Mouse (Mus musculus) frontal cortex, adult 2 months (tissue): ENCODE results near the gene Gm17334. TPM values are rescaled to one million over a fixed set of nuclear protein-coding genes. Genes with fewer than 3 reads are reported as not detected.

ENCODE experiments used
- DNase-seq, 2 experiments: peaks; one replicate each; pipeline ENCODE4 v3.0.0; 2022; ENCODE audit warnings: low spot score in 1 of 2; ENCODE audit errors: extremely low spot score in 1 of 2
- polyA plus RNA-seq: library from polyadenylated mRNA; depleted of rRNA; stranded (reverse); fragments of >200 nt; gene quantifications from 2 replicates; pipeline ENCODE4 v1.2.3, GENCODE M21; 2012; rRNA removed

The Gm17334 gene
- 0.64 and 1.3 TPM in 2 replicates for polyA plus RNA-seq

DNA sequence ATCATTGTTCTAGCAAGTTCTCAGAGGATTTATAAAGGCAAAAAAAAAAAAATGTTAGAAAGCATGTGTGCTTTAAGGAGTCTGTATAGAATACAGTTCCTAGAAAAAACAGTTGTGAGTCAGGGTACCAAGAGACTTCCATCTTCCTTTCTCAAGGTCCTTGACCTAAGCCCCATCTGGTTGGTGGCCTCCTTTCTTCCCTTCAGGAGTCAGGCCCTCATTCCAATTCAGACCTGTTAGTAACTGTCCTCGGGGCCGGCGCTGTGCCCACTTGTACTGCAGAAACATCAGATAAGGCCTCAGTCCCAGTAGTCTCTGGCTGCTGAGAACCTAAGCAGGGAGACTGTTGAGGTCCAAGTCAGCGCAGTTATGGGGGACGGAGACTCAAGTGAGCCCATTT, at the start of gene Gm17334:
Gene Gm17334, minus strand, starts transcription at position 101 of the 400 bp plus-strand sequence.
- DNase-seq: no peak

DNA sequence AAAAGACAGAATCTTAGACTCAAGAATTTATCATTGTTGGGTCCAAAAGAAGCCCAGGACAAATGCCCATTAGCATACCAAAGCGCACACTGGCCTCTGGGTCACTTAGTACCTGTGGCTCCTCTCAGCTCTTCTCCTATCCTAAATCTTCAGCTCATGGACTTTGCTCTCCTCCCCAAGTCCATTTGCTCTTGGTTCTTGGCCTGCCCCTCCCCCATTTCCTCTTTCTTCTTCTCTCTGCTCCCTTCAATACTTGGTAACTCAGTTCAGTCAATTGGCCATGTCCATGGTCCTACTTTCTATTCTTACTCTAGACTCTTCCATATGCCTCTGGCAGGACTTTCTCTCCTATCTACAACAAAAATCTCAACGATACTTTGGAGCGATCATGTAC, 49.0 kb upstream of the Gm17334 start:
- no peak for DNase-seq

DNA sequence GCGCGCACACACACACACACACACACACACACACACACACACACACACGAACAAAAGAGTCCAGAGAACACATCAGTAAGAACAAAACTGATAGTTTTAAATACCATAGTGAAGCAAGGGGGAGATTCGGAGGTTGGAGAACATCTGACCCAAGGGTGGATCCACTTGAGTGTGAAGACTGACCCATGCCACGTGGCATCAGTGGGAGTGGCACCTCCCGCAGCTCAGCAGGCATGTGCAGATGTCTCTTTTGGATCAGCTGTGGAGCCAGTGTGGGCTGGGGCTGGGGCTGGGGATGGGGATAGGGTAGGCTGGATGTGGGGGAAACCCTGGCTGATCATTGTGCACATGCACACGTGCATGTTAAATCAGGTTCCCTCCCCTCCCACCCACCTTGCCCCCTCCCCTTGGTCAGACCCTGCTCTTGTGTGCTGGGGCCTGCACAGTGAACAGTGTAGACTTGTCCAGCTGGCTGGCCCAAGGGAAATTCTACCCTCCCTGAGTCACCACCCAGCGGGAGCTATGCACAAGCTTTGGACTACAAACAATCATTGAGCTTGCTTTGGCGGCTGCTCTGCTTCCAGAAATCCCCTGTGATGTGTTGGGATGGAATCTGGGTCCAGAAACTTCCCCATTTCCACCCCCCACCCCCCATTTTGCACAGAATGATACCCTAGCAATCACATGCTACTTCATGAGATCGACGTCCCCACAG, 48.4 kb upstream of the Gm17334 start:
- DNase-seq: no peak

DNA sequence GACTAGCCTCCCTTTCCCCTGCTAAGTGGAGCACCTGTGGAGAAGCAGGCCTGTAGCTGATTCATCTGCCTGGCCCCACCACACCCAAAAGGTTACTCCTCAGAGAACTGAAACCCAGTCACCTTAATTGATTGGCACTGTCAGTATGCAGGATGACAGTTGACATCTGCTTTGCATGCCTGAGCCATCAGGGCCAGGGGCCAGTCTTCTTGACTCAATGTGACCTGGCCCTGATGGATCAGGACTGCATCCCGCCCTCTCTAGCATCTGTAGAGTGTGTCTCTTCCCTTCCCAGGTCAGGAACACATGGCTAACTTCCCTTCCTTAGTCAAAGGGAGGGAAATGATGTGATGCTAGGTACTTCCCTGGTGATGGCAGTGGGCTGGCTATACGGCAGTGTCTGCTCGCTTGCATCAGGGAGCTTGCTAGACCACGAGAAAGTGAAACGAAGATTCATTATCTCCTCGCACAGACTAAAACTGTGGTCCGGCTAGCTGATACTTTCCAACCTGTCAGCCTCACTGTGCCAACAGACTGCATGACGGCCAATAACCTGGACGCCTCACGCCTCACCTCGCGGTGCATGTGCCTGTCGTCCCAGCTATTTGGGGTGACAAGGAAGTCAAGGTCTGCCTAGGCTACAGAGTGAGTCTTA, 47.7 kb upstream of the Gm17334 start:
- no peak for DNase-seq

DNA sequence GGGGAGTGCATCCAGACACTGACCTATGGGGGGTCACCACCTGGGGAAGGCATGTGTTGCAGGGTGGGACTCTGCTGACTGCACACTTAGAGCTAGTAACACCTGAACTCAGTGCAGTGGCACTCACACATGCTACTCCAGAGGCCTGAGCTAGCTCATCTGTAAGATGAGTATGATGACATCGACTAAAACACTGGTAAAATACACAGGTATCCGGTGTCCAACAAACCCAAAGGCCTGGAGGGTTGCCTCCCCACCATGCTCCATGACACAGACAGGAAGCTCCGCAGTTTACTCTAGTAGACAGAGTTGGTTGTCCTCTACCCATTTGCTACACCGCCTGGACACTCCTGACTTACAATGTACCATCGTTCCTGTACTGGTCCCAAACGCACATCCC, 46.5 kb upstream of the Gm17334 start:
- DNase-seq: no peak

DNA sequence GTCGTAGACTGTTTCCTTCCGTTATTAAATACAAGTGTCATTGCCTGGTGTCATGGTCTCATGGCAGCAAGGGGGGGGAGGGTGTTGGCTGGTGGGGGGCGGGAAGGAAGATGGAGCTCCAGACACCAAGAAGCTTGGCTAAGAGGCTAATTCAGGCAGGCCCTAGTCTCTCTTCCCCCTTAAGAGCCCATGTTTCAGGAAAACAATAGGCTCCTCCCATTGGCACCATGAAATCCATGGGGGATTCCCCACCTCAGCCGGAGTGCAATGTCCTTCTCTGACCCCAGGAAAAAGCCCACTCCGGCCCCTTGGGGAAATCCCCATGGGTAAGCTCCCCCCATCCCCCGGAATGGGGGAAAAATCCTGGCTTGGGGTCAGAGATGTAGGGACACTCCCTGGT, 45.8 kb upstream of the Gm17334 start:
- no peak for DNase-seq

DNA sequence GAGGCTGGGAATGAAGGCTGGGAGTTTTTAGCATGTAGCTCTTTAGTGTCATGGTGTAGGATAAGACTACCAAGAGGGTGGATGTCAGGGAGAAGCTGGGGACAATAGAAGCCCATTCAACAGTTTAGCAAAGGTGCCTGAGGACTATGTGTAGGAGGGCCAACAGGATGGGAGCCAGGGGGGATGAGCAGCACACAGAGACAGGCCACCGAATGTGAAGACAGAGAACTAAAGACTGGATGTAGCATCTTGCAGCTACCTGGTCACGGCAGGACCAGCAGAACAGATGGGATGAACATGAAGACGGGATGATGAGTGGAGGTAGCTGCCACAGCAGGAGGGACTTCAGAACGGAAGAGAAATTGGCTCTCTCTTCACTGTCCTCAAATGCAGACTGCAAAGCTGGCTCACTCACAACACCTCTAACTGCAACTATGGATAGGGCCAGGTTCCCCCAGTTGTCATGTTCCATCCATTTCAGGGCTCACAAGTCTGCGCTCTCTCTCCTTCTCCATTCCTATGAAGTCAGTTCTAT, 43.9 kb upstream of the Gm17334 start:
- no peak for DNase-seq

DNA sequence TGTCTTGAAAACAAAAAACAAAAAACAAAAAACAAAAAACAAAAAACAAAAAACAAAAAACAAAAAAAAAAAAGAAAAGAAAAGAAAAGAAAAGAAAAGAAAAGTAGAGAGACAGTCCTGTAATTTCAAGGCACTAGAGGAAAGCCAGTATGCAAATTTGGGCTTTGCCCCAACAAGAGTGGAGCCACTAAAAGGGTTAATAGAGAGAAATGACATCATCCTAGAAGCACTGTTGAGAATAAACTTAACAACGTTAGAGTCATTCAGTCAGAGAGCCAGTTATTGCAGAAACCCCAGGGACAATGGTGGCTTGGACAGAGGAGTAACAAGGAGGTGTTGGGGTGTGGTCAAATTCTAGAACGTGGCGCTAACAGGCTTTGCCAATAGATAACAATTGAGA, 41.8 kb upstream of the Gm17334 start:
- no peak for DNase-seq

DNA sequence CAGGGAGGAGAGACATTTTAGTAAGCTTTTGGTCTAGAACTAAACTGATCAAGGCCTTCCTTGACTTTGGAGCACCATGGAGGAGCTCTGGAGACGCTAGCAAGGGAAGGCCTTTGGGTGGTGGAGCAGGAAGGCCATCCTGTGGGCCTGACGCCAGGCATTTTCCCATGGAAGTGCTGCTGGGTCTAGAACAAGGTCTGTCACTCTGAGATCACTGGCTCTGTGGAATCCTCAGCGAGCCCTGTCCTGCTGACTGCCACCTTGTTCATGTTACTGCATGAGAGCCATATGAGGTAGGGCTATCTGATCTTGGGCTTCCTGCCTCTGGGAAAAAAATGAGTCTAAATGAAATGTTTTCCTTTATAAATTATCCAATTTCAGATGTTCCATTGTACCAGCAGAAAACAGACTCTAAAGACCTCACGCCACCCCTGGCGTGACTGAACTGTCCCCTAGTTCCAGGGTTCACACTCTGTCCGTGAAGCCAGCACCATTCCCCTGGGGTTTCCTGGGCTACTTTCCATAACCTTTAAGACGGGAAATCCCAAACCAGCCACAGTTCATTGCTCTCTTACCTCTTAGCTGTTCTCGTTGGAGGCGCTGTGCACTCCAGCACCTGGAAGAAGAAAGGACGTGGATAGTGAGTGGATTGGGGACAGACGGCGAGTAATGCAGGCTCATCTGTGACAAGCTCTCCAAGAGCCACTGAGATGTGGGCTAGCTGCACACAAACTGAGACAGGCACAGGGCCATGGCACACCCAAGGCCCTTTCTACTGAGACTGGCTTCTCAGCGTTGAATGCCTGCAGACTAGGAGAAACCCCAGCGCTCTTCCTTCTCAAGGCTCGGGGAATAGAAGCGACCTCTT, 40.2 kb upstream of the Gm17334 start:
- no peak for DNase-seq

DNA sequence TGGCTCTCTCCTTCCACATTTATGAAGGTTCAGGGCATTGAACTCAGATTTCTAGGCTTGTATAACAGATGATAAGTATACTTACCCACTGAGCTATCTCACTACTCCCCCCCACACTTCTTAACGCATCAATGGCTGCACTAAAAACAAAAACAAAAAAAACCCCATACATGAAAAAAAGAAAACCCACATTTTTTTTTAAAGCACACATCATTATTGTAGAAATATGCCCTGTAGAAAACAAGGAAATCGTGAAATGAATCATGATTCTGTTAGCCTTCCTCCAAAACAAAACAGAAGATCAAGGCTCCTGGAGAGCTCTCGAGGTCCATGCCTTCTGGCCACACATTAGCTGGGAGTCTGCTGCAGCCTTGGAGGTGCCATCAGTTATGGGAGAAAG, 38.3 kb upstream of the Gm17334 start:
- no peak for DNase-seq

DNA sequence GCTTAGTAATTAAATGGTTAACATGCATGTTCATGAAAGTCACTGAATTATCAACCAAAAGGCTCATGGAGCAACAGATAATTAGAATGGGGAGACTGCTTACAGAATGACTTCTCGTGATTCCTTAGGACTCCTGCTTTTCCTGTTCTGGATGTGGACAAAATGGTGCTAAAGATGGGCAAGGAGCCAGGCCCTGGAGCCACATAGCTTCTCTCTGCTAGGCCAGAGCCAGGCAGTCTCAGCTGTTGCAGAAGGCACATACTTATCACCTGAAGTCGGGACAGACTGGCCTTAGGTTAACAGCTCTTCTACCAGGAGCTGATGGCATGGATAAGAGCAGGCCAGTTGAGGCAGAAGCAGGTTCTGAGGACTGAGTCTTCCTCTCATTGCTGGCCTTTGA, 37.8 kb upstream of the Gm17334 start:
- no peak for DNase-seq

DNA sequence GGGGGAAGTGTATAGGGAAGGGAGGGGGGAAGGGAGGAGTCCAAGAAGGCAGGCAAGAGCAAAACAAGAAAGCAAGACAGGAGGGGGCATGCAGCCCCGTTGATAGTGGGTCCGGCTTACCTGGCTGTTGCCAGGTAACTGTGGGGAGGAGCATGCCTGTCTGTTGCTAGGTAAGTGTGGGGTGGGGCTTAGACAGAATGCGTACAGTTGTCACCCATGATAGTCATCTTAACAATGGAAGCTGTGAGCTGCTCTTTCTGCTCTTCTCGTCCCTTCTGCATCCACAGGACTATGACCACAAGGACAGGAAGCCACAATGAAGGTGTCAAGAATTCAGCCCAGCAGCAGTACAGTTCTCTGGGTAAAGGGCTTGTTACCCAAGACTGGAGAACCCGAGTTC, 37.2 kb upstream of the Gm17334 start:
- DNase-seq: no peak

DNA sequence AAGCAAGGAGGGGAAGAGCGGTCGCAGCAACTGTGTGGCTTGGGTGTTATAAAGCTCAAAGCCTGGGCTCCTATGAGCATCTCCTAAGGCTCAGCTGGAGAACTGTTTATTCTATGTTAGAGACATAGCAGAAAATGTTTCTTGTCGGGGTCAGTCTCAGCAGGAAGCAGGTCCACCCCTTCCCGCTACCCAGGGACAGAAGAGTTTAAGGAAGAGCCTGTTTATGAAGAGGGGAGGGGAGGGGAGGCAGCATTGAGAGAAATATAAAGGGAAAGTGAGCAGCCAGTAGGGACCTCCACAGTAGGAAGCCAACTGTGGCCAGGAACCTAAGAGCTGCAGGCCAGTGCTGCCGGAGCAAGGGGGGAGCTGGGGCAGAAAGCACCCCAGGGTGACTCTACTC, 36.4 kb upstream of the Gm17334 start:
- no peak for DNase-seq

DNA sequence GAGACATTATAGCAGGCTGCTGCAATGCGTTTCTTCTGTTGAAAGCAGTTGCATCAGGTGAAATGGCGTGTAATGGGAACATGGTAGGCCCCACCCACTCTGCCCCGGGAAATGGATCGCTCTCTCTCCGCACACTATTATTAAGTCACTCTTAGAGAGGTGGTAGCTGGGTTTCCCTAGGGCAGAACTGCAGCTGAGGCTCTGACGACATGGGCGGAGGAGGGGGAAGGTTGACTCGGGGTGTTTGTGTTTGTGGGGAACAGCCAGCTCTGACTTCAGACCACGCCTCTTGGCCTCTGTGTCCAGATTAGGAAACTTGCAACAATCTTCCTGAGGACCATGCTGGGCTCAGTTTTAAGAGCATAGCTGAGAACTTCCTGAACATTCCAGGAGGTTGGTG, 32.8 kb upstream of the Gm17334 start:
- DNase-seq: no peak

DNA sequence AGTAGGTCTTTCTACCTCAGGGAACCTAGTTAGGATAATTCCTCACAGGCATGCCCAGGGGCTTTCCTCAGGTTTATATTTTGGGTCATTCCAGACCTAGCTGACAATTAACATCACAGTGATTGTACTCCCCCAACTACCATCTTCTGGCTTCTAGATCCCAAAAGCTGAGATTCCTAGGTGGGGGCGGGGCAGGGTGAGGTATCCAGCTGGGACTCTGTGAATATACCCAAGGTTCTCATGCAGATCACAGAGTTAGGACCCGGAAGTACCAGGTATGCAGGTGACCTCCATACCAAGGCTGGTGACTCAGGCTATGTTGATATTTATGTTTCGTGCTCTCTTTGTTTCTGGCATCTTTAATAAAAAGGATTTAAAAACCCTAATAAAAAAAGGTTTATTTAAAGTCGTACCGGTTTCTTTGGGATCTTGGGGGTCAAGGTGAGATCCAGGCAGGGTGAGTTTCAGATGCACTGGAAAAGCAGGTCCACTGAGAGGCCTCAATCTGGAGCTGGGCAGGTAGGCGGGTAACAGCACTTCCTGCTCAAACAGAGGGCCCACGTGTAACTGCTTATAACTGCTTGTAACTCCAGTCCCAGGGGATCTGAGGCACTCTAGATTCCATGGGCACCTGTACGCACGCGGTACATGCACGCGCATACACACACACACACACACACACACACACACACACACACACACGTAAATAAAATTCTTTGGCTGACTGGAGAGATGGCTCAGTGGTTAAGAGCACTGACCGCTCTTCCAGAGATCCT, 31.8 kb upstream of the Gm17334 start:
- no peak for DNase-seq

DNA sequence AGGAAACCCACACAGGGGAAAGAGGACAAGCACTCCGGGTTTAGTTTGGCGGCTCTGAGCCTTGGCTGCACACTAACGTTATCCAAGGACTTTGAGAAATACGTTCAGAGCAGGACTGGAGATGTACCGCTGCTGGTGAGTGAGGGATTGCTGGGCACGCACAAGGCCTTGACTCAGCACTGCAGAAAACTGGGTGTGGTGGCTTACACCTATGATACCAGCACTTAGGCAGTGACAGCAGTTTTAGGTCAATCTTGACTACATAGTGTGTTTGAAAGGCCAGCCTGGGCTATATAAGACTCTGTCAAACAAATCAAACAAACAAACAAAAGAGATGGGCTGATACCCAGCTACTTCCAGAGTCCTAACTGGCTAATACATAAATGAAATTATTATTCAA, 30.5 kb upstream of the Gm17334 start:
- no peak for DNase-seq

DNA sequence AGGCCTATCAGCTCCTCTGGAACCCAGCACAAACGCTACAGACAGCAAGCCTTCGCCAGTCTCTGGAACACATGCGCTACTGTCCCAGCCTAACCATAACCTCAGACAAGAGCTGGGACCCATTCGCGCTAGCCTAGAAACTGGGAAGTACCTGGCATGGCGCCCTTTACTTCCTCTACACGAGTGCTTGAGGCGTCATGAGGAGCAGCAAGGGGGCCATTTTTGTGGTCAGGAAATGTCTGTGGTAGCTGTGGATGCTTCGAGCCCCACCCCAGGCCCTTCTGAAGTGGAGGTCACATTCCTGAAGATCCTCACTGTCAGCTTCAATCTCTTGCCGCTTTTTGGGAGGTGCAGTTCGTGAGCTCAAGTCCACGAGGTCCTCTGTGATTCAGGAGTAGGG, 30.1 kb upstream of the Gm17334 start:
- no peak for DNase-seq

DNA sequence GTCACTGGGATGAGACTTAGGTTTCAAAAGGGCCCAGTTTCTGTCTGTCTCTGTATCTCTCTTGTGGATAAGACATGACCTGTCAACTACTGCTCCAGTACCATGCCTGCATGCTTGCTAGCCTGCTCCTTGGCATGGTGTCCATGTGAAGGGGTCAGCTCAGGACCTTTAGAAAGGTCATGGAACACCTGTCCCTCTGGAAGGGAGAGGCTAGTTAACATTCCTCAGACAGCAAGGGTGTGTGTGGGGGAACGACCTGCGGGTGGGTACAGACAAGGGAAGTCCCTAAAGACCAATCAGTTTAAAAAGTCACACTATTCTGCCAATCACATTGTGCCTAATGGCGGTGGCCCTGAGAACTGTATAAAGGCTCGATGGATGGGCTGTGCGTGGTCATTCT, 28.0 kb upstream of the Gm17334 start:
- DNase-seq: no peak

DNA sequence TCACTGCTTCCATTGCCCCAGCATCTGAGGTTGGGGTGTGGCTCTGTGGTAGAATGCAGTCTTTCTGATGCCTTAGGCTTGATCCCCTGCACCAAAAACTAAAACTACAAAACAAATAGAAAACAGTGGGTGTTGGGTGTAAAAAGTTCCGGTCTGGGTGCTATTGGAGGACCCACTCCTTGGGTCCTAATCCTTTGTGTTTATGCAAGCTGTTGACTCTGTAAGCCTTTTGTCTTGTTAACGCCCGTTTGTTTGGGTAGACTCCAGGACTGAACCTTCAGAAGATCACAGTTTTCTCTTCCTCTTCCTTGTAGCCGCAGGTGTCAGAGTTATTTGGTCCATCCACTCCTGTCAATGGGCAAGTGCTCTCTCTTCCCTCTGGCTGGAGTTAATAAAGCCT, 27.0 kb upstream of the Gm17334 start:
- no peak for DNase-seq

DNA sequence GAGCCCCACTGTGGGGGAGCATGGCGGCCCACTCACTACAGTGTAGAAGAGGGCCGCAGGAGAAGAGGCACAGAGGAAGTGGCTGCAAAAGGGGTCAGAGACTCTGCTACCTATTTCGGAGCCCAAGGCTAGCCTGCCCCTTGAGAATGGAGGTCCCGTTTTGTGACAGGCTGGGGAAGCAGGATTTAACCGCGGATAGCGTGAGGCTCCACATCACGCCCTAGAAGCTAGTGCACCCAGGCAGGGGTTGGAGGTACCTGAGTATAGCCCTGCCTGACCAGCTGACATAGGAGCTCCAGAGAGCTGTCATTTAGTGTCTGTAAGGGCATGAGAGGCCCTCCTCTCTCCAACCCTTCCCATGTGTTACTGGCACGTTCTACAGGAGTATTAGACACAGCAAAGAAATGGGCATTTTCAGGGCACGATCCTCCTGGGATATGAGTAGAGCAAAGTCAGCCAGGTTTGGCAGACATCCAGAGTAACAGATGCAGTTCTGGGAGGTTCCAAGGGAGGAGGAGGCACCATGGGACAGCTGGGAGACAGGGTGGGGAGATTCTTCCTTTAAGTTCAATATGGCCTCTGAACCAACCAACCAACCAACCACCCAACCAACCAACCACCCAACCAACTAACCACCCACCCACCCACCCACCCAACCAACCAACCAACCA, 25.2 kb upstream of the Gm17334 start:
- no peak for DNase-seq
